Mouse (Mus musculus) heart, adult 2 months (tissue): ENCODE measurements around the gene Camta1.

Source experiments
- CTCF ChIP-seq: fragments of 200-600 bp; IDR thresholded peaks from 2 replicates; pipeline ENCODE4 v1.8.1; 2022; ENCODE audit warnings: antibody characterized with exemption, mild to moderate bottlenecking, moderate library complexity
- EP300 ChIP-seq: fragments of 200-500 bp; IDR thresholded peaks from 2 replicates; pipeline ENCODE4 v1.6.1; 2011; ENCODE audit warnings: low read depth, low read length, control low read depth; ENCODE audit not compliant: insufficient read depth
- POLR2A ChIP-seq: fragments of 200-500 bp; IDR thresholded peaks from 2 replicates; pipeline ENCODE4 v1.6.1; 2011; ENCODE audit warnings: mild to moderate bottlenecking, low read depth, low read length, control low read depth; ENCODE audit not compliant: insufficient read depth

DNA sequence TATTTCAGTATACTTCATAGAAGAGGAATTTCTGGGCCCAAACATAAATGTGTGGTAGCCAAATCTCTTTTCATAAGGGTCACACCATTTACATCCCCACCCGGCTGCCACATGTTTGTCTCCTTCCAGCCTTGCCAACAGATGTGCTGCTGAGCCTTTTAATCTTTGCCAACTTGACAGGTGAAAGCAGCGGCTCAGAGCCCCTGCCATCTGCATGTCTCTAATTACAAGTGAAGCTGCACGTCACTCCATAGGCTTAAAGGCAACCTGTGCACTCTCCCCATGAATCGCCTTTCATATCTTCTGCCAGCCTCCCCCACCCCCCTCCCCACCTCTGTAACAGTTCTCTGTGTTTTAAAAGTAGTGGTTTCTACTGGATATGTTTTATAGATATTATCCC is 351.3 kb downstream of the Camta1 start:
- TF ChIP-seq CTCF = no peak
- TF ChIP-seq POLR2A = no peak
- no peak for TF ChIP-seq EP300
